Mouse (Mus musculus): ENCODE data around the gene Acaca.

DNA sequence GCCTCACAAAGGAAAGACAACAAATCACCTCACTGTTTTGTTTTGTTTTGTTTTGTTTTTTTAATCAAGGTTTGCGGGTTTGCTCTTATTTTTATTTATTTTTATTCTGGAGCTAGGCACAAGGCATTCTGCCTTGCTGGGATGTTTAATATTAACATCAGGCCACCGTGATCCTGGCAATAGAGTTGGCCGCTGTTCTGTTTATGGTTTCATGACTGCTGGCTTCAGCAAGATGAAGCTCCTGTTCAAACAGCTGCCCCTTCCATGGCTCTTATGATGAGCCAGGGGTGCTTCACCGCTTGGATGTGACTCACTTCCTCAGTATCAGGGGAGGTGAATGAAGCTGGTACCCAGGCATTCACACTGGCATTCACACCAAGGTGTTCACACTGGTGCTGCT lies 300.9 kb downstream of the Acaca start:
- no peak for TF ChIP-seq CTCF (IDR thresholded peaks at IDR 0.05; ENCODE audit: low read depth, low read length)
- no peak for TF ChIP-seq POLR2A (IDR thresholded peaks at IDR 0.05; ENCODE audit: borderline replicate concordance, low read depth, low read length)
